Mouse (Mus musculus): ENCODE data around the gene C5ar2. TPM values are rescaled to one million over a fixed set of nuclear protein-coding genes. Genes with fewer than 3 reads are reported as not detected.
"Not testable (repeated sequence)": the region's sequence is repeated elsewhere in the genome, so short reads cannot be mapped to it uniquely, and the experiment has no call there.

C5ar2 gene
- polyA plus RNA-seq, 2 experiments from 2014 or later: not detected

DNA sequence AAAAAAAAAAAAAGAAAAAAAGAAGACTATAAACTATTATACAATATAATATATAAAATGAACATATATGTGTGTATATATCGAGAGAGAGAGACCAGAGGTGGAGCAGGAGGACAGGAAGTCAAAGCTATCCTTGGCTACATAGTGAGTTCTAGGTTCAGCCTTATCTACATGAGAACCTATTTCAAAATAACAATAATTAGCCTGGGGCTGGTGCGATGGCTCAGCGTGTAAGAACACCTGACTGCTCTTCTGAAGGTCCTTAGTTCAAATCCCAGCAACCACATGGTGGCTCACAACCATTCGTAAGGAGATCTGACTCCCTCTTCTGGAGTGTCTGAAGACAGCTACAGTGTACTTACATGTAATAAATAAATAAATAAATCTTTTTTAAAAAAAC is 12.0 kb upstream of the C5ar2 start:
- not testable (repeated sequence) for ATAC-seq

GRCm38 (mm10) chr7:16254195-16254594 is 10.2 kb upstream of the C5ar2 start:
- no peak for ATAC-seq

GRCm38 (mm10) chr7:16250687-16251086 is 6.7 kb upstream of the C5ar2 start:
- ATAC-seq: no peak

GRCm38 (mm10) chr7:16245958-16246357 is 2.0 kb upstream of the C5ar2 start:
- no peak for ATAC-seq

DNA sequence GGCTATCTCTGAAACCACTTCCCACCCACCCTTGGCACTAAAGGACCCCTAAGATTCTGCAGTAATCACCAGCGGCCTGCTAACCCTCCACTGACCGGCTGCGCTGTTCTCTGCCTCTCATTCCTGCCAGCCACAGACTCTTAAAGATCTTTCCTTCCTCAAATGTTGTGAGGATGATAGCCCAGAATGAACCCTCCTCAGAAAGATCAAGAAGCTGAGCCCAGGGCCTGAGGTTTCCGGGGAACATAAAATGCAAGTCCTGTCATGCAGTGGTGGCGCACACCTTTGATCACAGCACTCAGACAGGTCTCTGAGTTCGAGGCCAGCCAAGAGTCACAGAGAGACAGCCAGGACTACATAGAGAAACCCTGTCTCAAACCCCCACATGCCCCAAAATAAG is 1.8 kb downstream of the C5ar2 start:
- no peak for ATAC-seq

DNA sequence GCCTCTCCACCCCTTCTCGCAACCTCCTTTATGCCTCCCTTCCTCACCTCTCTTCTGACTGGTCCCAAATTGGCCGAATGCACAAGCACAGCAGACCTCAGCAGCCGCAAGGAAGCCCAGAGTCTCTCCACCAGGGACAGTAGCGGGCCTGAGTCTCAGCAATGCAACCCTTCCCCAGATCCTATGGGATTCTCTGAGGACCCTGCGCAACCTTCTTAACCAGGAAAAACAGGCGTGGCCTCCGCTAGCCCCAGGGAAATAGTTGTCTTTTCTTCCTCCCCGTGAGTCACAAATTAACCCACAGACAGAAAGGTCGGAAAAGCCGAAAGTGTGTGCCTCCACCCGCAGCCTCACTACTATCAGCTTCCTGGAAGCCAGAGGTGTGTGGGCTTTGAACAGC is 2.2 kb downstream of the C5ar2 start:
- no peak for ATAC-seq

- ATAC-seq: no peak
These were observed 3.0 kb downstream of the C5ar2 start for GRCm38 (mm10) chr7:16240978-16241303.

- no peak for ATAC-seq
These were observed 3.5 kb downstream of the C5ar2 start for GRCm38 (mm10) chr7:16240281-16240977.

GRCm38 (mm10) chr7:16239554-16239997 is 4.4 kb downstream of the C5ar2 start:
- no peak for ATAC-seq

- ATAC-seq: no peak
These were observed 14.1 kb downstream of the C5ar2 start for GRCm38 (mm10) chr7:16229869-16230268.

- ATAC-seq: peak; percentile 93
These were observed 22.2 kb downstream of the C5ar2 start, which contains the start of gene Dhx34 for GRCm38 (mm10) chr7:16221582-16222272. Gene Dhx34, minus strand, starts transcription at chr7:16222037.

DNA sequence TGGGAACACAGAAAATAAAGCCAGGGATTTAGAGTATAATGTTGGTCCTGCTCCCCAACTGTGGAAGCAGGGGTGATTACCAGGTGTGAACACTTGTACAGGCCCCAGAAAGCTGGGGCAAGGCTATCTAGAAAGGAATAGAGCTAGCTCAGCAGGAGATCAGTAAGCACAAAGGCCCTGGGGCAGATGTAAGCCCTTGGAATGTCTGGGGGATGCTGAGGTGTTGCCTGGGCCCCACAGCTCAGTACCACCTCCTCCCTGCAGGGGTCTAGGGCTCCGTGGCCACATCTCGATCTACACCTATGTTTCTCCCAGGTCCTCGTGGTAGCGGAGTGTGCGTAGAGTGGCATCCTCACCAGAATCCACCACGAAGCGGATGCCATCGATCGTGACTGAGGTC is 30.0 kb downstream of the C5ar2 start:
- ATAC-seq: no peak

DNA sequence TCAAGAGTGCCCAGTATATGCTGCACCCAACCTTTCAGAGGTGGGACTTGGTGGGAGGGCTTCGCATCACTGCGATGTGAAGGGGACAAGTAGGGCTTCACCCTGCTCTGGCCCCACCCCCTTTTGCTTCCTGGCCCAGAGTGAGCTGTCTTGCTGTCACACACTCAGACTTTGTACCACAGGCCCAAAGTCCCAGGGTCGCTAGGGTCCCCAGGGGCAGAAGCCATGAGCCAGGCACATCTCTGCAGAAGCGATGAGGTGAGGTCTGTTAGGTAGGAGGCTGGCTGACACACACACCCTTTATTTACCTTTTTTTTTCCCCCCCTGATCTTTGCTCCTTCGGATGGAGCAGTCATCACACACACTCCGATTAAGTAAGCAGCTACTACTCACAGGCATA is 30.8 kb downstream of the C5ar2 start:
- ATAC-seq: no peak

DNA sequence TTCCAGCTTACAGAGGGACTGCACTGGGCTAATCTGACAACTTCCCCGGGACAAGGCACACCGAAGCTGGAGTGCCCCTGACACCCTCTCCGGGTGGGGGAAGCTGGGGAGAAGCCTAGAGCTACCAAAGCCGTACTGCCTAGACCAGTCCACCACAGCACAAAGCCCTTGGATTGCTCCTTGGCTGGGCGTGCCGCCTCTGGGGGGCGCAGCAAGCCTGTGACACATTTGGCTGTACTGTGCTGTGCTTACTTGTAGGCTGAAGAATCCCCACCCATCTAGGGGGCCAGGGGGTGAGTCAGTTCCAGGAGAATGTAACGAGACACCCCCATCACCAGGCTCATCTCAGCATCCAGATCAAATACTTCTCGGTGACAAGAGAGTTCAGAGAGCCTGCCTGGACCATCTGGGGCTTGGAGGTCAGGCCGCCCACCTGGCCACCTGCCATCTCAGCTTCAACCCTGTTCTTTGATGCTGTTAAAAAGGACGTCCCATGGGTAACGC is 33.0 kb downstream of the C5ar2 start:
- no peak for ATAC-seq

DNA sequence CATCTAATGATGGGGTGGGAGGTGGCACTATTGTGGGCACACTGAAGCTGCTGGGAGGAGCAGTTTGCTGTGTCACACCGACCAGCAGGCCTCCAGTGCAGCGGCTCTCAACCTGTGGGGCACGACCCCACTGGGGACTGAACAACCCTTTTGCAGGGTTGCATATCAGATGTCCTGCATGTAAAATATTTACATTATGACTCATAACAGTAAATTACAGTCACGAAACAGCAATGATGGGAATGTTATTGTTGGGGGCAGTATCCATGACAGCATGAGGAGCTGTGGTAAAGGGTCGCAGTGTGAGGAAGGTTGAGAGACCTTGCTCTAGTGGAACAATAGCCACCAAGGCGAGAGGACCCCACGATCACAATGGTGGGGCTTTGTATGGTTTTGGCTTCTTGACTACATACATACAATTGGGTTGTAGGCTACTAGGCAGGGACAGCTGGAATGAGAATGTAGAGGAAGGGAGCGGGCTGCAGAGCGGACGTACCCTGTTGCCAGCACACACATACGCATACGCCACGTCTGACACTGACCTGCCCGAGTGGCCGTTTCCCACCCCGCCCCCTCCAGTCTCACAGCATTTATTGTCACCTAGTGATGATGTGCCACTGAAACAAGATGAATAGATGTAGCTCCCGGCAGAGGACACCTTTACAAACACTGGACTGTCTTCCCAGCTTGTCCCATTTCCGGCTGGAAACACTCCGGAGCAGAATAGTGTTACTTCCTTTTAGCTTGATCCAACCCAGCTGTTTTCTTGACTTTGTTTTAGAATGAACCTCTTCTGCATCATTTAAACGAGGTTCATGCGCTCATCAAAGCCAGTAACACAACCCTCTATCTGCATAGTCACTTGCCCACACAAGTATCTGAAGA is 34.9 kb downstream of the C5ar2 start:
- ATAC-seq: no peak

DNA sequence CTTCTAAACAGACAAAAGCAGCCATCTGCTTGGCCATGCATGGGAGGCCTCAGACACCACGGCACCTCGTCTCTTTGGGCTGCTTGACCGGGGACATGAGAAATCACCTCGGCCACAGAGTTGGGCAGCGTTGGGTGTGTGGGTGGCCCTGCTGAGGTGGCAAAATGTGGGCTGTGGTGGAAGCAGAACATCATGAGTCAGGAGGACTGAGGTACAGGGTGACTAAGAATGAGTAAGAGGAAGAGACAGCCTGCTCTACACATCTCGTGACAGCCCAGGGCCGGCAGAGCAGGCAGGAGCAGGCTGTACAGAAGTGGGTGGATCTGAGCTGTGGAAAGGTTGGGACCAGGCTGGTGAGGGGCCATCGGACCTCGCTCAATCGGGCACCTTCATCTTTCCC is 36.5 kb downstream of the C5ar2 start:
- peak; percentile 73 for ATAC-seq

- ATAC-seq: peak; percentile 56
These were observed 36.9 kb downstream of the C5ar2 start for GRCm38 (mm10) chr7:16207076-16207475.

GRCm38 (mm10) chr7:16204791-16205190 is 39.2 kb downstream of the C5ar2 start:
- ATAC-seq: peak; percentile 29

GRCm38 (mm10) chr7:16203505-16203903 is 40.5 kb downstream of the C5ar2 start:
- no peak for ATAC-seq

DNA sequence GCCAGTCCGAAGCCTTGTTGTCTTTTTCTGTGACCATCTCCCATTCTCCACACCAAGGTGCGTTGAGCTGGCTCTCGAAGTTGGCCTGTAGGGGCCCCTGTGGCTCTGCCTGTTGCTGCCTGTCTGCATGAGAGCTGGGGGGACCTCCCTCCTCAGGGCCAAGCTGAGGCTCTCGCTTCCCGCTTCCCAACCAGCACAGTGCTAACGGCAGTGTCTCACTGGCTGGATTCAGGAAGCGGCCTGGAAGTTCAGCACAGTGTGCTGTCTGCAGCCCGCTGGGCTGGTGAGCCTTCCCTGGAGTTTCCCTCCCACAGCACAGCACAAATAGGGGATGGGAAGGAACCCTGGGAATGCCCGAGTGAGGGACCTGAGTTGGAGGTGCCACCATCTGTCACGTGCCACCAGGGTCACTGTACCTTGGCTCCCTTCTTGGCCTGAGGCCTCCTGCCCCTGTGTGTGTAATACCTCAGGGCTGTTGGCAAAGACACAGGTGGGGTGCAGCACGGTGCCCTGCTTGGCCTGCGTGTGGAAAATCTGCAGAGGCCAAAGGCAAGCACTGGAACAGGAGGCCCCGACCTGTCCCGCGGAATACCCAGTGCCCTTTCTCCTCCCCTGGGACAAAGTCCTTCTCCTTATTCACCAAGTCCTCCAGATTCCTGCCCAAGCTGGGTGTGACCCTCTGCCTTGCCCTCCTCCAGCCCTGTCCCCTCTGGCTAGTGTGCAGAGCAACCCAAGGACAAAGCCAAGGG is 41.0 kb downstream of the C5ar2 start:
- no peak for ATAC-seq

- peak; percentile 66 for ATAC-seq
These were observed 42.8 kb downstream of the C5ar2 start for GRCm38 (mm10) chr7:16201136-16201535.

DNA sequence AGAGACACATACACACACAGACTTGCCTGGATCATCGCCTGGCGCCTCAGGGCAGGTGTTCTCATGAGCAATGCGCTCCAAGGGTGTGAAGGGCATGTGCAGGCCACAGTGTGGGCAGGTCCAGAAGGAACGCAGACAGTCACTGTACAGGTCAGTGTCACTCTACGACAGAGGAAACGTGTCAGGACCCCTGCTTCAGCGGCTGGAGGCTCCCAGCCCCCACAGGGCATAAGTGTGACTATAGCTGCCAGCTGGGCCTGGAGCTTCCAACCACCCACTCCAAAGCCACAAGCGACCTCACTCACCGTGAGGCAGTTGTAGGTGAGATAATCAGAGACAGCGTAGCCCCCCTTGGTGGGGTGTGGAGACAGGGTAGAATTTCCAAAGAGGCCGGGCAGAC is 45.4 kb downstream of the C5ar2 start:
- no peak for ATAC-seq
